Mouse (Mus musculus) 3T3-L1 (cell line): Measurements from ENCODE around the gene Sash1.

Source experiments
- DNase-seq: peaks from one replicate; pipeline ENCODE4 v3.0.0-alpha.2; 2015; ENCODE audit warnings: low read depth, low spot score

Gene Sash1

GRCm38 (mm10) chr10:8902412-8902811 lies 16.5 kb upstream of the Sash1 start:
- DNase-seq, result no peak

GRCm38 (mm10) chr10:8898831-8899511 lies 13.1 kb upstream of the Sash1 start:
- DNase-seq, result peak; percentile 66

- no peak for DNase-seq
These were observed 12.4 kb upstream of the Sash1 start for GRCm38 (mm10) chr10:8898099-8898777.

- DNase-seq, result peak; percentile 56
These were observed 9.2 kb upstream of the Sash1 start for GRCm38 (mm10) chr10:8894965-8895515.

GRCm38 (mm10) chr10:8890511-8890910 lies 4.6 kb upstream of the Sash1 start:
- DNase-seq, result peak; percentile 48

- DNase-seq, result no peak
These were observed 3.5 kb upstream of the Sash1 start for GRCm38 (mm10) chr10:8889341-8889740.

- DNase-seq, result no peak
These were observed 621 bp upstream of the Sash1 start for GRCm38 (mm10) chr10:8886528-8886854.

- no peak for DNase-seq
These were observed 669 bp downstream of the Sash1 start for GRCm38 (mm10) chr10:8885201-8885600.

- DNase-seq, result no peak
These were observed 1.3 kb downstream of the Sash1 start for GRCm38 (mm10) chr10:8884565-8884964.

GRCm38 (mm10) chr10:8883686-8884085 lies 2.2 kb downstream of the Sash1 start:
- no peak for DNase-seq

GRCm38 (mm10) chr10:8881736-8882135 lies 4.1 kb downstream of the Sash1 start:
- no peak for DNase-seq

GRCm38 (mm10) chr10:8880950-8881675 lies 4.8 kb downstream of the Sash1 start:
- DNase-seq, result no peak

- no peak for DNase-seq
These were observed 7.0 kb downstream of the Sash1 start for GRCm38 (mm10) chr10:8878824-8879223.

GRCm38 (mm10) chr10:8878381-8878780 lies 7.5 kb downstream of the Sash1 start:
- DNase-seq, result no peak

- peak; percentile 65 for DNase-seq
These were observed 12.1 kb downstream of the Sash1 start for GRCm38 (mm10) chr10:8873631-8874370.

GRCm38 (mm10) chr10:8872788-8873187 lies 13.1 kb downstream of the Sash1 start:
- DNase-seq, result no peak

GRCm38 (mm10) chr10:8871935-8872334 lies 13.9 kb downstream of the Sash1 start:
- no peak for DNase-seq

GRCm38 (mm10) chr10:8870368-8870767 lies 15.5 kb downstream of the Sash1 start:
- DNase-seq, result no peak

GRCm38 (mm10) chr10:8866062-8866642 lies 19.7 kb downstream of the Sash1 start:
- no peak for DNase-seq

- no peak for DNase-seq
These were observed 25.2 kb downstream of the Sash1 start for GRCm38 (mm10) chr10:8860655-8861054.

- DNase-seq, result no peak
These were observed 27.2 kb downstream of the Sash1 start for GRCm38 (mm10) chr10:8858718-8859117.
